Mouse (Mus musculus) CH12.LX (cell line): ENCODE data around the gene E130208F15Rik. TPM values are rescaled to one million over a fixed set of nuclear protein-coding genes. Genes with fewer than 3 reads are reported as not detected.

Experiments
- DNase-seq: peaks from one replicate; pipeline ENCODE4 v3.0.0-alpha.2; 2013; ENCODE audit errors: extremely low read depth
- H3K27ac ChIP-seq: 2 replicates; pipeline ENCODE4 v1.5.1; 2012; ENCODE audit warnings: low read depth, mild to moderate bottlenecking, control low read depth, moderate library complexity; ENCODE audit not compliant: insufficient read depth
- H3K27me3 ChIP-seq: replicated peaks from 2 replicates; pipeline ENCODE3; 2012; ENCODE audit warnings: inconsistent platforms
- H3K36me3 ChIP-seq, 2 experiments: replicated peaks in 1 of 2; 2 replicates each; pipeline versions ENCODE3 to v1.6.1; 2012; ENCODE audit warnings: inconsistent platforms in 1 of 2, low read length in 1 of 2, mild to moderate bottlenecking in 1 of 2, mixed read lengths in 1 of 2, moderate library complexity in 1 of 2; ENCODE audit not compliant: control insufficient read depth in 1 of 2, insufficient read depth in 1 of 2
- H3K4me1 ChIP-seq, 2 experiments: 2 replicates each; pipeline ENCODE4 v1.6.1; 2012; ENCODE audit warnings: inconsistent platforms in 1 of 2, moderate library complexity in 1 of 2; ENCODE audit not compliant: insufficient read depth in 2 of 2, control insufficient read depth in 1 of 2
- H3K4me2 ChIP-seq: 2 replicates; pipeline ENCODE4 v1.6.1; 2012; ENCODE audit warnings: low read depth, mild to moderate bottlenecking, control low read depth; ENCODE audit not compliant: poor library complexity, insufficient read depth, severe bottlenecking
- H3K4me3 ChIP-seq, 3 experiments: fragments of 150-350 bp in 1 of 3; sonication (generic) in 1 of 3; replicated peaks in 1 of 3; 2 replicates each; pipeline versions ENCODE3 to v1.5.1; 2011 to 2012; ENCODE audit warnings: low read depth in 2 of 3, low read length in 2 of 3, mild to moderate bottlenecking in 2 of 3, moderate library complexity in 2 of 3, control low read depth in 1 of 3, improper control_type of control experiment in 1 of 3, inconsistent platforms in 1 of 3, mixed read lengths in 1 of 3; ENCODE audit not compliant: poor library complexity in 1 of 3
- H3K79me2 ChIP-seq: replicated peaks from 2 replicates; pipeline ENCODE4 v1.6.1; 2012; ENCODE audit warnings: mild to moderate bottlenecking, moderate library complexity; ENCODE audit not compliant: control insufficient read depth, poor library complexity, insufficient read depth, severe bottlenecking; ENCODE audit errors: extremely low read depth
- H3K9ac ChIP-seq: 2 replicates; pipeline ENCODE4 v1.6.1; 2012; ENCODE audit warnings: low read depth, mild to moderate bottlenecking, control low read depth, moderate library complexity; ENCODE audit not compliant: insufficient read depth
- H3K9me3 ChIP-seq: replicated peaks from 2 replicates; pipeline ENCODE3; 2012; ENCODE audit warnings: low read length, inconsistent platforms, mixed read lengths
- CHD1 ChIP-seq: IDR thresholded peaks from 2 replicates; pipeline ENCODE4 v1.6.1; 2012; ENCODE audit warnings: low read depth, low read length, improper control_type of control experiment, inconsistent platforms
- CTCF ChIP-seq, 2 experiments: IDR thresholded peaks in 1 of 2; conservative IDR thresholded peaks in 1 of 2; 2 replicates each; pipeline ENCODE4 v1.5.1; 2011 to 2012; ENCODE audit warnings: low read depth in 2 of 2, low read length in 2 of 2, improper control_type of control experiment in 1 of 2, inconsistent platforms in 1 of 2, mild to moderate bottlenecking in 1 of 2, moderate library complexity in 1 of 2
- HCFC1 ChIP-seq: IDR thresholded peaks from 2 replicates; pipeline ENCODE4 v1.6.1; 2012; ENCODE audit warnings: low read depth, mild to moderate bottlenecking, inconsistent platforms, low read length, improper control_type of control experiment
- MAFK ChIP-seq: IDR thresholded peaks from 2 replicates; pipeline ENCODE4 v1.6.1; 2011; ENCODE audit warnings: low read length, improper control_type of control experiment; ENCODE audit not compliant: insufficient replicate concordance
- MEF2A ChIP-seq: IDR thresholded peaks from 2 replicates; pipeline ENCODE4 v1.6.1; 2014; ENCODE audit warnings: low read depth, mild to moderate bottlenecking, inconsistent platforms, low read length, improper control_type of control experiment, borderline replicate concordance
- MYC ChIP-seq: IDR thresholded peaks from 2 replicates; pipeline ENCODE4 v1.6.1; 2011; ENCODE audit warnings: low read depth, mild to moderate bottlenecking, improper control_type of control experiment, low read length
- NELFE ChIP-seq: IDR thresholded peaks from 2 replicates; pipeline ENCODE4 v1.6.1; 2011; ENCODE audit warnings: low read depth, low read length, improper control_type of control experiment
- POLR2A ChIP-seq: IDR thresholded peaks from 2 replicates; pipeline ENCODE4 v1.6.1; 2011; ENCODE audit warnings: low read depth, mild to moderate bottlenecking, improper control_type of control experiment, low read length
- TCF12 ChIP-seq: IDR thresholded peaks from 2 replicates; pipeline ENCODE4 v1.6.1; 2014; ENCODE audit warnings: low read depth, mild to moderate bottlenecking, inconsistent platforms, low read length, improper control_type of control experiment
- UBTF ChIP-seq: IDR thresholded peaks from 2 replicates; pipeline ENCODE4 v1.6.1; 2012; ENCODE audit warnings: low read depth, mild to moderate bottlenecking, inconsistent platforms, low read length, improper control_type of control experiment, moderate library complexity
- USF2 ChIP-seq: conservative IDR thresholded peaks from 2 replicates; pipeline ENCODE4 v1.6.1; 2011; ENCODE audit warnings: low read depth, low read length, improper control_type of control experiment
- ZMIZ1 ChIP-seq: IDR thresholded peaks from 2 replicates; pipeline ENCODE4 v1.6.1; 2012; ENCODE audit warnings: low read depth, mild to moderate bottlenecking, inconsistent platforms, low read length, improper control_type of control experiment
- ZNF384 ChIP-seq: IDR thresholded peaks from 2 replicates; pipeline ENCODE4 v1.6.1; 2012; ENCODE audit warnings: low read depth, low read length, improper control_type of control experiment, inconsistent platforms
- dilution Hi-C: fragments of 300-500 bp; cut with MboI; formaldehyde crosslinking; loops from 2 replicates; pipeline ENCODE4 v1.14.3; 2020; ENCODE audit warnings: low sequenced_read_pairs; ENCODE audit not compliant: extremely low pct_unique_long_range_greater_than_20kb, extremely low pct_ligation_motif_present
- in situ Hi-C: fragments of 300-500 bp; cut with MboI; formaldehyde crosslinking; loops from 3 replicates; pipeline ENCODE4 v1.14.3; 2019; ENCODE audit warnings: low sequenced_read_pairs, low pct_ligation_motif_present, low pct_unique_long_range_greater_than_20kb, mixed read lengths
- polyA plus RNA-seq: library from polyadenylated mRNA; unstranded; fragments of >175 nt; gene quantifications from 2 replicates; pipeline ENCODE4 v1.2.1, GENCODE M21; 2012; ENCODE audit warnings: low read depth; ENCODE audit not compliant: insufficient read length
- total RNA-seq, 2 experiments: library from RNA; depleted of rRNA; stranded (reverse); fragments of 300-350 nt in 1 of 2; fragments of >200 nt in 1 of 2; gene quantifications; 2 replicates each; pipeline ENCODE4 v1.2.3; 2012 to 2014

The E130208F15Rik gene
- total and polyA plus RNA-seq, 3 experiments = 0.70 to 9.7 (median 5.6) TPM

DNA sequence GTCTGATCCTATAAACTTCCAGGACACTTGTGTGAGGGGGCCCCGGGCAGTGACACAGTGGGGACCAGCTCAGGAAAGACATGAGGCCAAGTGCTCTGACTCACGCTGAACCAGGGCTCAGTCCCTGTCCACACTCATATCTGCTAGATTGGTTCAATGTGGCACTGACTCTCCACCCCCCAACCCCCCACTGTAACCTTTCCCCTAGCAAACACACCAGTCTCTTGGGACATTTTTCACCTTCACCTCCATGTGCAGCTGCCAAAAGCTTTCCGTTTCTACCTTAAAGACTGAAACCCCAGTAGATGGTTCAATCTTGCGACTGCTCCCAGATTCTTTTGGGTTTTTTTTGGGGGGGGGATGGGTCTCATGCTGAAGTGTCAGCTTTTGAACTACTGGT is 32.5 kb downstream of the E130208F15Rik start:
- Histone ChIP-seq H3K4me1 (peaks cover 8 to 9% of the 10 kb centered on the region in 2 experiments), H3K9ac (no peak overlapping the region), H3K4me3 (no peak overlapping the region), H3K79me2 (no peaks in the 10 kb centered on the region), H3K9me3 (no peaks in the 10 kb centered on the region), H3K4me2 (no peak overlapping the region), H3K36me3 (no peaks in the 10 kb centered on the region), H3K27me3 (peaks cover 95% of the 10 kb centered on the region), H3K27ac (no peak overlapping the region)
- TF ChIP-seq MAFK (no peak), TCF12 (peak; percentile 33; the same call in 1 of the 2 replicates)
- dilution Hi-C loops = no loop called here
- in situ Hi-C loops = no loop called here
- no peak for DNase-seq

DNA sequence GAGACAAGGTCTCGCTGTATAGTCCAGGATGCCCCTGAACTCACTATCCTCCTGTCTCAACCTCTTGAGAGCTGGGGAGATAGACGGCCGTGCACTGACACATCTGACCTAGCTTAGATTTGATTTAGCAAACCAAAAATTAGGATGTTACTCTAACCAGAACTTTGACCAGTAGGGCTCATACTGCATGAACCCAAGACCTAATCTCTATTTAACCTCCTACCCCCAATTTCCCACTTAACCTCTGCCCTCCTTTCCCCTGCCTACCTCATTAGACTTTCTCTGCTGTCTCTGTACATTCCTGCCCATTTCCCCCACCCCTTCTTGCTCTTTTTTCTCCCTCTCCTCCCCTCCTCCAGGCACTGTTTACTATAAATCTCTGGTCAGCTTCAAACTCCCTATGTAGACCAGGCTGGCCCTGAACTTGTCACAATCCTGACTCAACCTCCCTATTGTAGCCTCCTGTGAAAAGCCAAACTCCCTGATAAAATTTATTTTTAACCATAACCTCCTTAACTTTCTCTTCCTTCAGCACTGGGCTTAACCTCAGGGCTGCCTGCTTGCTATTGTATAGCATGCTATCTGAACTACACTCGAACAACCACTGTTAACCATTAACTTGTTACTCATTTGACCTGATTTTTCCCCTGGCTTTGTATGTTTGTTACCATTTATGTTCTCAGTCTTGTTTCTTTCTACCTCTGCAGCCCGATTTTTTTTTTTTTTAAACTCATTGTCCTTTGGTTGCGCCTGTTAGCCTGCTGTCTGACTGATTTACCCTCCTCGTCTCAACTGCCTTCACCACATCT is 37.0 kb downstream of the E130208F15Rik start:
- in situ Hi-C loops = no loop called here
- Histone ChIP-seq H3K4me3 (no peak overlapping the region), H3K9ac (no peak overlapping the region), H3K4me2 (no peak overlapping the region), H3K27ac (no peak overlapping the region), H3K27me3 (peaks cover 96% of the 10 kb centered on the region), H3K79me2 (no peaks in the 10 kb centered on the region), H3K36me3 (no peaks in the 10 kb centered on the region), H3K4me1 (peaks cover 14 to 16% of the 10 kb centered on the region in 2 experiments), H3K9me3 (no peaks in the 10 kb centered on the region)
- no peak for DNase-seq
- TF ChIP-seq HCFC1 (no peak), NELFE (no peak), CHD1 (no peak), MEF2A (no peak), POLR2A (no peak), UBTF (no peak), ZMIZ1 (no peak), MAFK (no peak), ZNF384 (no peak), USF2 (no peak), MYC (no peak), CTCF (conservative IDR thresholded peaks at IDR 0.05 in 1 of 2, IDR thresholded peaks at IDR 0.05 in 1 of 2; ENCODE audit: low read depth in 2 of 2, low read length in 2 of 2) (no peak)
- dilution Hi-C loops = no loop called here
